Mouse (Mus musculus): ENCODE results near the gene Mylk. TPM values are rescaled to one million over a fixed set of nuclear protein-coding genes. Genes with fewer than 3 reads are reported as not detected.

The Mylk gene
- total RNA-seq, 1 experiment, result 0.27 TPM

GRCm38 (mm10) chr16:34972471-34972870 is 227.5 kb downstream of the Mylk start:
- Histone ChIP-seq H3K4me3 (ENCODE audit: insufficient read depth in 1 of 2, low read depth in 1 of 2, low read length in 2 of 2, poor library complexity in 1 of 2, severe bottlenecking in 1 of 2) (no peak overlapping the region), H3K9ac (ENCODE audit: insufficient read depth, low read depth, low read length, poor library complexity, severe bottlenecking) (no peak overlapping the region), H3K9me3 (ENCODE audit: control insufficient read depth, insufficient read depth, low read depth, low read length) (no peaks in the 10 kb centered on the region), H3K36me3 (ENCODE audit: control insufficient read depth, insufficient read depth, low read length, poor library complexity, severe bottlenecking) (no peaks in the 10 kb centered on the region), H3K27ac (ENCODE audit: insufficient read depth, low read depth, low read length, poor library complexity, severe bottlenecking) (no peak overlapping the region), H3K4me1 (ENCODE audit: control insufficient read depth in 2 of 2, insufficient read depth in 2 of 2, low read length in 2 of 2, poor library complexity in 1 of 2) (no peaks in the 10 kb centered on the region; a peak in 1 of 4 replicates)
- in situ Hi-C loops (cut with MboI; ENCODE audit: low sequenced_read_pairs in 2 of 2, unreplicated experiment in 2 of 2), result no loop called here
- DNase-seq (ENCODE audit: low read depth, low spot score), result no peak
- no peak for TF ChIP-seq MAFK (IDR thresholded peaks at IDR 0.05; ENCODE audit: insufficient read depth, low read depth, low read length)
- TF ChIP-seq ZNF384 (IDR thresholded peaks at IDR 0.05; ENCODE audit: low read depth, low read length), result no peak
- no peak for TF ChIP-seq HCFC1 (IDR thresholded peaks at IDR 0.05; ENCODE audit: borderline replicate concordance, insufficient read depth, low read length)
- no peak for TF ChIP-seq ZC3H11A (IDR thresholded peaks at IDR 0.05; ENCODE audit: borderline replicate concordance, low read depth, low read length)
- no peak for TF ChIP-seq CHD2 (IDR thresholded peaks at IDR 0.05; ENCODE audit: low read depth, low read length)

GRCm38 (mm10) chr16:34975544-34975943 is 230.5 kb downstream of the Mylk start:
- H3K9me3 ChIP-seq (ENCODE audit: control insufficient read depth, insufficient read depth, low read depth, low read length), result no peaks in the 10 kb centered on the region
- H3K4me1 ChIP-seq (ENCODE audit: control insufficient read depth in 2 of 2, insufficient read depth in 2 of 2, low read length in 2 of 2, poor library complexity in 1 of 2), result no peaks in the 10 kb centered on the region
- H3K9ac ChIP-seq (ENCODE audit: insufficient read depth, low read depth, low read length, poor library complexity, severe bottlenecking), result no peak overlapping the region
- no peaks in the 10 kb centered on the region for H3K36me3 ChIP-seq (ENCODE audit: control insufficient read depth, insufficient read depth, low read length, poor library complexity, severe bottlenecking)
- no peak for DNase-seq (ENCODE audit: low read depth, low spot score)
- no peak overlapping the region for H3K27ac ChIP-seq (ENCODE audit: insufficient read depth, low read depth, low read length, poor library complexity, severe bottlenecking)
- TF ChIP-seq CHD2 (IDR thresholded peaks at IDR 0.05; ENCODE audit: low read depth, low read length), result no peak
- TF ChIP-seq HCFC1 (IDR thresholded peaks at IDR 0.05; ENCODE audit: borderline replicate concordance, insufficient read depth, low read length), result no peak
- no peak for TF ChIP-seq MAFK (IDR thresholded peaks at IDR 0.05; ENCODE audit: insufficient read depth, low read depth, low read length)
- no peak for TF ChIP-seq ZC3H11A (IDR thresholded peaks at IDR 0.05; ENCODE audit: borderline replicate concordance, low read depth, low read length)
- TF ChIP-seq ZNF384 (IDR thresholded peaks at IDR 0.05; ENCODE audit: low read depth, low read length), result no peak
- in situ Hi-C loops (cut with MboI; ENCODE audit: low sequenced_read_pairs in 2 of 2, unreplicated experiment in 2 of 2), result no loop called here
- H3K4me3 ChIP-seq (ENCODE audit: insufficient read depth in 1 of 2, low read depth in 1 of 2, low read length in 2 of 2, poor library complexity in 1 of 2, severe bottlenecking in 1 of 2), result no peak overlapping the region

- H3K9me3 ChIP-seq (ENCODE audit: control insufficient read depth, insufficient read depth, low read depth, low read length), result no peaks in the 10 kb centered on the region
- TF ChIP-seq MAFK (IDR thresholded peaks at IDR 0.05; ENCODE audit: insufficient read depth, low read depth, low read length) (no peak), CHD2 (IDR thresholded peaks at IDR 0.05; ENCODE audit: low read depth, low read length) (no peak), ZNF384 (IDR thresholded peaks at IDR 0.05; ENCODE audit: low read depth, low read length) (no peak), ZC3H11A (IDR thresholded peaks at IDR 0.05; ENCODE audit: borderline replicate concordance, low read depth, low read length) (no peak), HCFC1 (IDR thresholded peaks at IDR 0.05; ENCODE audit: borderline replicate concordance, insufficient read depth, low read length) (no peak)
- in situ Hi-C loops (cut with MboI; ENCODE audit: low sequenced_read_pairs in 2 of 2, unreplicated experiment in 2 of 2), result no loop called here
- no peak for DNase-seq (ENCODE audit: low read depth, low spot score)
- no peaks in the 10 kb centered on the region for H3K4me1 ChIP-seq (ENCODE audit: control insufficient read depth in 2 of 2, insufficient read depth in 2 of 2, low read length in 2 of 2, poor library complexity in 1 of 2)
- H3K4me3 ChIP-seq (ENCODE audit: insufficient read depth in 1 of 2, low read depth in 1 of 2, low read length in 2 of 2, poor library complexity in 1 of 2, severe bottlenecking in 1 of 2), result no peak overlapping the region
- H3K27ac ChIP-seq (ENCODE audit: insufficient read depth, low read depth, low read length, poor library complexity, severe bottlenecking), result no peak overlapping the region
- H3K36me3 ChIP-seq (ENCODE audit: control insufficient read depth, insufficient read depth, low read length, poor library complexity, severe bottlenecking), result no peaks in the 10 kb centered on the region
- H3K9ac ChIP-seq (ENCODE audit: insufficient read depth, low read depth, low read length, poor library complexity, severe bottlenecking), result no peak overlapping the region
These were observed 231.6 kb downstream of the Mylk start for GRCm38 (mm10) chr16:34976630-34977029.

GRCm38 (mm10) chr16:34978018-34978417 is 233.0 kb downstream of the Mylk start:
- no peaks in the 10 kb centered on the region for H3K4me1 ChIP-seq (ENCODE audit: control insufficient read depth in 2 of 2, insufficient read depth in 2 of 2, low read length in 2 of 2, poor library complexity in 1 of 2)
- H3K9me3 ChIP-seq (ENCODE audit: control insufficient read depth, insufficient read depth, low read depth, low read length), result no peaks in the 10 kb centered on the region
- H3K36me3 ChIP-seq (ENCODE audit: control insufficient read depth, insufficient read depth, low read length, poor library complexity, severe bottlenecking), result no peaks in the 10 kb centered on the region
- H3K27ac ChIP-seq (ENCODE audit: insufficient read depth, low read depth, low read length, poor library complexity, severe bottlenecking), result no peak overlapping the region
- no peak for DNase-seq (ENCODE audit: low read depth, low spot score)
- no peak for TF ChIP-seq ZC3H11A (IDR thresholded peaks at IDR 0.05; ENCODE audit: borderline replicate concordance, low read depth, low read length)
- no peak for TF ChIP-seq MAFK (IDR thresholded peaks at IDR 0.05; ENCODE audit: insufficient read depth, low read depth, low read length)
- TF ChIP-seq ZNF384 (IDR thresholded peaks at IDR 0.05; ENCODE audit: low read depth, low read length), result no peak
- no peak for TF ChIP-seq HCFC1 (IDR thresholded peaks at IDR 0.05; ENCODE audit: borderline replicate concordance, insufficient read depth, low read length)
- no peak for TF ChIP-seq CHD2 (IDR thresholded peaks at IDR 0.05; ENCODE audit: low read depth, low read length)
- in situ Hi-C loops (cut with MboI; ENCODE audit: low sequenced_read_pairs in 2 of 2, unreplicated experiment in 2 of 2), result no loop called here
- no peak overlapping the region for H3K9ac ChIP-seq (ENCODE audit: insufficient read depth, low read depth, low read length, poor library complexity, severe bottlenecking)
- no peak overlapping the region for H3K4me3 ChIP-seq (ENCODE audit: insufficient read depth in 1 of 2, low read depth in 1 of 2, low read length in 2 of 2, poor library complexity in 1 of 2, severe bottlenecking in 1 of 2)

GRCm38 (mm10) chr16:34981009-34981408 is 236.0 kb downstream of the Mylk start:
- TF ChIP-seq CHD2 (IDR thresholded peaks at IDR 0.05; ENCODE audit: low read depth, low read length) (no peak), MAFK (IDR thresholded peaks at IDR 0.05; ENCODE audit: insufficient read depth, low read depth, low read length) (no peak), ZC3H11A (IDR thresholded peaks at IDR 0.05; ENCODE audit: borderline replicate concordance, low read depth, low read length) (no peak), HCFC1 (IDR thresholded peaks at IDR 0.05; ENCODE audit: borderline replicate concordance, insufficient read depth, low read length) (no peak), ZNF384 (IDR thresholded peaks at IDR 0.05; ENCODE audit: low read depth, low read length) (no peak)
- Histone ChIP-seq H3K4me1 (ENCODE audit: control insufficient read depth in 2 of 2, insufficient read depth in 2 of 2, low read length in 2 of 2, poor library complexity in 1 of 2) (no peaks in the 10 kb centered on the region), H3K9me3 (ENCODE audit: control insufficient read depth, insufficient read depth, low read depth, low read length) (no peaks in the 10 kb centered on the region), H3K36me3 (ENCODE audit: control insufficient read depth, insufficient read depth, low read length, poor library complexity, severe bottlenecking) (no peaks in the 10 kb centered on the region), H3K27ac (ENCODE audit: insufficient read depth, low read depth, low read length, poor library complexity, severe bottlenecking) (no peak overlapping the region), H3K4me3 (ENCODE audit: insufficient read depth in 1 of 2, low read depth in 1 of 2, low read length in 2 of 2, poor library complexity in 1 of 2, severe bottlenecking in 1 of 2) (no peak overlapping the region), H3K9ac (ENCODE audit: insufficient read depth, low read depth, low read length, poor library complexity, severe bottlenecking) (no peak overlapping the region)
- in situ Hi-C loops (cut with MboI; ENCODE audit: low sequenced_read_pairs in 2 of 2, unreplicated experiment in 2 of 2), result no loop called here
- DNase-seq (ENCODE audit: low read depth, low spot score), result no peak
